18 mouse cellular contexts compared by ENCODE assay signal in genomic region chr5:28611885-28612284, GRCm38 (mm10).
DNase-seq lines count a peak whose midpoint lies in the region; ATAC-seq and TF ChIP-seq lines count a peak whose summit lies in the region.
"Had no signal": no experiment of that assay in that cellular context is flagged by ENCODE, and none has a peak within 500 bp of the region (broad histone marks: within the 10 kb centered on the region; RNA-seq: fewer than 3 reads in every experiment).

No protein-coding gene starts in this region.

- no peak overlapping the region; the same call in 1 of the 2 replicates for H3K27ac ChIP-seq in hindbrain, embryonic 15.5 days (replicated peaks)
- H3K27ac ChIP-seq in hindbrain, embryonic 13.5 days, result no peak overlapping the region
- H3K27ac ChIP-seq in midbrain, postnatal 0 days (ENCODE audit: low read depth, low read length), result no peak overlapping the region
- no peak overlapping the region for H3K27ac ChIP-seq in midbrain, embryonic 13.5 days
- H3K27ac ChIP-seq: liver, embryonic 13.5 days; neural tube, embryonic 12.5 days; stomach, embryonic 15.5 days had no signal

- no peaks in the 10 kb centered on the region for H3K36me3 ChIP-seq in hindbrain, embryonic 15.5 days
- H3K36me3 ChIP-seq in hindbrain, embryonic 13.5 days, result no peaks in the 10 kb centered on the region
- no peaks in the 10 kb centered on the region for H3K36me3 ChIP-seq in midbrain, postnatal 0 days (ENCODE audit: insufficient read depth, low read length)
- H3K36me3 ChIP-seq in midbrain, embryonic 13.5 days, result no peaks in the 10 kb centered on the region
- H3K36me3 ChIP-seq: heart, embryonic 12.5 days; liver, embryonic 13.5 days; neural tube, embryonic 12.5 days; stomach, embryonic 15.5 days had no signal

- WGBS in hindbrain, embryonic 15.5 days, result 64% methylated on average over 3 of the region's 3 CpGs
- 81% methylated on average over 3 of the region's 3 CpGs for WGBS in hindbrain, embryonic 13.5 days
- WGBS in midbrain, postnatal 0 days, result 86% methylated on average over 3 of the region's 3 CpGs
- 89% methylated on average over 3 of the region's 3 CpGs for WGBS in midbrain, embryonic 13.5 days

- H3K4me3 ChIP-seq in hindbrain, embryonic 15.5 days, result no peak overlapping the region
- no peak overlapping the region for H3K4me3 ChIP-seq in hindbrain, embryonic 13.5 days
- no peak overlapping the region for H3K4me3 ChIP-seq in midbrain, postnatal 0 days (ENCODE audit: low read depth, low read length)
- no peak overlapping the region for H3K4me3 ChIP-seq in midbrain, embryonic 13.5 days (replicated peaks)
- H3K4me3 ChIP-seq: heart, embryonic 12.5 days; liver, embryonic 13.5 days; neural tube, embryonic 12.5 days; stomach, embryonic 15.5 days had no signal

- DNase-seq in midbrain, postnatal 0 days (ENCODE audit: low spot score), result peak; percentile 78
- peak; percentile 63 to 65 for DNase-seq in cerebellum, adult 18-20 months
- DNase-seq in layer of hippocampus, postnatal 14 days (ENCODE audit: low spot score in 2 of 2), result peak; percentile 6 to 15
- DNase-seq in urinary bladder, postnatal 14 days (ENCODE audit: low spot score), result no peak
- no peak for DNase-seq in adrenal gland, postnatal 36 days
- DNase-seq: embryo, embryonic 11 days; gastrocnemius, postnatal 36 days; kidney, adult 2 months; kidney, postnatal 36 days; liver, embryonic 13.5 days had no signal

- no peak for TF ChIP-seq CTCF in midbrain, postnatal 0 days (IDR thresholded peaks at IDR 0.05)

- peak; percentile 72 for ATAC-seq in hindbrain, embryonic 15.5 days (ENCODE audit: low FRiP score, low read depth)
- ATAC-seq in hindbrain, embryonic 13.5 days (ENCODE audit: low FRiP score), result no peak
- no peak for ATAC-seq in midbrain, postnatal 0 days (ENCODE audit: low FRiP score)
- no peak for ATAC-seq in midbrain, embryonic 13.5 days
- ATAC-seq: lung, postnatal 0 days; midbrain, embryonic 16.5 days had no signal

- no peaks in the 10 kb centered on the region for H3K4me1 ChIP-seq in hindbrain, embryonic 15.5 days (replicated peaks)
- no peaks in the 10 kb centered on the region for H3K4me1 ChIP-seq in hindbrain, embryonic 13.5 days (replicated peaks)
- no peaks in the 10 kb centered on the region for H3K4me1 ChIP-seq in midbrain, postnatal 0 days (ENCODE audit: insufficient read depth, low read length)
- no peaks in the 10 kb centered on the region for H3K4me1 ChIP-seq in midbrain, embryonic 13.5 days (replicated peaks)
- H3K4me1 ChIP-seq: heart, embryonic 12.5 days; liver, embryonic 13.5 days; neural tube, embryonic 12.5 days; stomach, embryonic 15.5 days had no signal

- no peak overlapping the region for H3K9ac ChIP-seq in hindbrain, embryonic 15.5 days
- no peak overlapping the region for H3K9ac ChIP-seq in hindbrain, embryonic 13.5 days
- H3K9ac ChIP-seq in midbrain, postnatal 0 days (replicated peaks; ENCODE audit: low read length, poor library complexity, severe bottlenecking), result no peak overlapping the region
- H3K9ac ChIP-seq in midbrain, embryonic 13.5 days (replicated peaks), result no peak overlapping the region
- H3K9ac ChIP-seq: heart, embryonic 12.5 days; liver, embryonic 13.5 days; neural tube, embryonic 12.5 days; stomach, embryonic 15.5 days had no signal

- H3K4me2 ChIP-seq in hindbrain, embryonic 15.5 days, result no peak overlapping the region
- no peak overlapping the region for H3K4me2 ChIP-seq in hindbrain, embryonic 13.5 days
- no peak overlapping the region for H3K4me2 ChIP-seq in midbrain, postnatal 0 days (ENCODE audit: low read depth, low read length, poor library complexity, severe bottlenecking)
- no peak overlapping the region for H3K4me2 ChIP-seq in midbrain, embryonic 13.5 days (replicated peaks)
- H3K4me2 ChIP-seq: heart, embryonic 12.5 days; liver, embryonic 13.5 days; neural tube, embryonic 12.5 days; stomach, embryonic 15.5 days had no signal

- no peaks in the 10 kb centered on the region for H3K9me3 ChIP-seq in hindbrain, embryonic 15.5 days
- no peaks in the 10 kb centered on the region for H3K9me3 ChIP-seq in hindbrain, embryonic 13.5 days
- no peaks in the 10 kb centered on the region for H3K9me3 ChIP-seq in midbrain, postnatal 0 days (ENCODE audit: low read length)
- H3K9me3 ChIP-seq in midbrain, embryonic 13.5 days, result no peaks in the 10 kb centered on the region
- H3K9me3 ChIP-seq: heart, embryonic 12.5 days; liver, embryonic 13.5 days; neural tube, embryonic 12.5 days; stomach, embryonic 15.5 days had no signal

- H3K27me3 ChIP-seq in hindbrain, embryonic 15.5 days, result no peaks in the 10 kb centered on the region
- no peaks in the 10 kb centered on the region for H3K27me3 ChIP-seq in hindbrain, embryonic 13.5 days
- H3K27me3 ChIP-seq in midbrain, postnatal 0 days (ENCODE audit: insufficient read depth, low read length), result no peaks in the 10 kb centered on the region
- H3K27me3 ChIP-seq in midbrain, embryonic 13.5 days, result no peaks in the 10 kb centered on the region
- H3K27me3 ChIP-seq: heart, embryonic 12.5 days; liver, embryonic 13.5 days; neural tube, embryonic 12.5 days; stomach, embryonic 15.5 days had no signal

Comparison
In these comparisons a context has a peak if more than half of its experiments do, and no peak if none do; other contexts are left out.
1. DNase-seq: peak in midbrain, postnatal 0 days (single experiment), cerebellum, adult 18-20 months (2 of 2) and layer of hippocampus, postnatal 14 days (2 of 2); none in urinary bladder, postnatal 14 days (single experiment) and adrenal gland, postnatal 36 days (0 of 2).